Mouse (Mus musculus) hindbrain, postnatal 0 days (tissue): Measurements from ENCODE around the gene Adam11. TPM values are rescaled to one million over a fixed set of nuclear protein-coding genes. Genes with fewer than 3 reads are reported as not detected.

ENCODE experiments used
- ATAC-seq: fragments of 200-750 bp; cut with Nextera tagmentation; 2 replicates; pipeline ENCODE4 v1.8.0; 2017; ENCODE audit warnings: mild to moderate bottlenecking, moderate TSS enrichment, moderate library complexity
- DNase-seq: peaks from one replicate; pipeline ENCODE4 v3.0.0-alpha.2; 2015; ENCODE audit warnings: low spot score
- H3K27ac ChIP-seq: fragments of 300-500 bp; sonication (generic); 2 replicates; pipeline ENCODE4 v1.5.1; 2014; ENCODE audit warnings: mild to moderate bottlenecking
- H3K27me3 ChIP-seq: fragments of 300-500 bp; sonication (generic); 2 replicates; pipeline ENCODE4 v1.6.1; 2014; ENCODE audit warnings: low read length, mixed read lengths; ENCODE audit not compliant: insufficient read depth
- H3K36me3 ChIP-seq: fragments of 300-500 bp; sonication (generic); 2 replicates; pipeline ENCODE4 v1.6.1; 2014; ENCODE audit warnings: low read length, mixed read lengths; ENCODE audit not compliant: insufficient read depth
- H3K4me1 ChIP-seq: fragments of 300-500 bp; sonication (generic); 2 replicates; pipeline ENCODE4 v1.6.1; 2014; ENCODE audit warnings: antibody characterized with exemption, low read length, mixed read lengths; ENCODE audit not compliant: insufficient read depth
- H3K4me2 ChIP-seq: fragments of 300-500 bp; sonication (generic); 2 replicates; pipeline ENCODE4 v1.6.1; 2014; ENCODE audit warnings: low read depth, mild to moderate bottlenecking, low read length, moderate library complexity, mixed read lengths
- H3K4me3 ChIP-seq: fragments of 300-500 bp; sonication (generic); 2 replicates; pipeline ENCODE4 v1.5.1; 2014; ENCODE audit warnings: low read length
- H3K9ac ChIP-seq: fragments of 300-500 bp; sonication (generic); replicated peaks from 2 replicates; pipeline ENCODE4 v1.6.1; 2014; ENCODE audit warnings: mild to moderate bottlenecking, low read length, moderate library complexity, mixed read lengths
- H3K9me3 ChIP-seq: fragments of 300-500 bp; sonication (generic); 2 replicates; pipeline ENCODE4 v1.6.1; 2016; ENCODE audit warnings: low read length, mixed read lengths
- CTCF ChIP-seq: IDR thresholded peaks from 2 replicates; pipeline ENCODE4 v1.5.1; 2016; ENCODE audit warnings: antibody characterized with exemption, control low read depth, low read depth
- WGBS: fragments of 180-500 bp; shearing (Covaris S2); extraction: QIAGEN DNeasy Blood & Tissue Kit; methylation state at CpG from one replicate; pipeline ENCODE4 v1.1.7; 2014; 5-methylcytosine and 5-hydroxymethylcytosine counted together
- polyA plus RNA-seq: library from polyadenylated mRNA; unstranded; fragments of >200 nt; fragmentation: Nextera tagmentation; extraction: Ambion mirVana; gene quantifications from 2 replicates; pipeline ENCODE4 v1.2.1, GENCODE M21; 2015
- total RNA-seq: library from RNA; depleted of rRNA; stranded (reverse); fragments of >200 nt; gene quantifications from 2 replicates; pipeline ENCODE4 v1.2.3, GENCODE M21; 2014; rRNA removed

The Adam11 gene
- total and polyA plus RNA-seq, 2 experiments from 2014 or later = 17.8 to 33.1 TPM

- Histone ChIP-seq H3K27me3 (no peaks in the 10 kb centered on the region), H3K27ac (no peak overlapping the region), H3K4me3 (no peak overlapping the region), H3K4me1 (peaks cover 6% of the 10 kb centered on the region; the same call in 1 of the 2 replicates), H3K36me3 (no peaks in the 10 kb centered on the region), H3K9me3 (no peaks in the 10 kb centered on the region), H3K9ac (no peak overlapping the region), H3K4me2 (no peak overlapping the region)
- WGBS = 12% methylated on average over 3 of the region's 3 CpGs
- no peak for TF ChIP-seq CTCF
- DNase-seq = no peak
- no peak for ATAC-seq
Observed at GRCm38 (mm10) chr11:102820432-102820831, 59.2 kb downstream of the Adam11 start.

GRCm38 (mm10) chr11:102821231-102821630, 60.0 kb downstream of the Adam11 start:
- DNase-seq = no peak
- ATAC-seq = no peak
- Histone ChIP-seq H3K4me3 (no peak overlapping the region), H3K9ac (no peak overlapping the region), H3K27ac (no peak overlapping the region), H3K36me3 (no peaks in the 10 kb centered on the region), H3K27me3 (no peaks in the 10 kb centered on the region), H3K4me1 (peaks cover 6% of the 10 kb centered on the region; the same call in 1 of the 2 replicates), H3K4me2 (no peak overlapping the region), H3K9me3 (no peaks in the 10 kb centered on the region)
- 55% methylated on average over 6 of the region's 6 CpGs for WGBS
- no peak for TF ChIP-seq CTCF

GRCm38 (mm10) chr11:102826476-102826875, 65.2 kb downstream of the Adam11 start:
- no peak for TF ChIP-seq CTCF
- H3K4me1 ChIP-seq = no peaks in the 10 kb centered on the region
- no peaks in the 10 kb centered on the region for H3K9me3 ChIP-seq
- H3K36me3 ChIP-seq = no peaks in the 10 kb centered on the region
- H3K27ac ChIP-seq = no peak overlapping the region
- DNase-seq = no peak
- no peak for ATAC-seq
- no peaks in the 10 kb centered on the region for H3K27me3 ChIP-seq
- no peak overlapping the region for H3K9ac ChIP-seq
- H3K4me3 ChIP-seq = no peak overlapping the region
- WGBS = 70% methylated on average over 2 of the region's 2 CpGs
- H3K4me2 ChIP-seq = no peak overlapping the region

- no peaks in the 10 kb centered on the region for H3K4me1 ChIP-seq
Observed at GRCm38 (mm10) chr11:102827097-102827496, 65.9 kb downstream of the Adam11 start.

More at GRCm38 (mm10) chr11:102827097-102827496, 65.9 kb downstream of the Adam11 start:
- no peaks in the 10 kb centered on the region for H3K9me3 ChIP-seq
- no peak for TF ChIP-seq CTCF
- no peak overlapping the region for H3K9ac ChIP-seq
- DNase-seq (no peak), ATAC-seq (no peak)
- no peaks in the 10 kb centered on the region for H3K27me3 ChIP-seq
- H3K4me3 ChIP-seq = no peak overlapping the region
- WGBS = 52% methylated on average over 4 of the region's 4 CpGs
- no peak overlapping the region for H3K27ac ChIP-seq
- no peak overlapping the region for H3K4me2 ChIP-seq
- H3K36me3 ChIP-seq = no peaks in the 10 kb centered on the region

Other genes with a start within 250 kb of the Adam11 start
- 21.0 and 21.3 TPM in 2 replicates for gene Gpatch8, start 205.0 kb upstream of the Adam11 start, total RNA-seq
- 48.9 and 50.6 TPM in 2 replicates for gene Gpatch8, start 205.0 kb upstream of the Adam11 start, polyA plus RNA-seq
- 2.0 TPM in 1 of 2 replicates, not detected in the other for gene Gm11627, start 182.0 kb upstream of the Adam11 start, total RNA-seq
- 5.2 TPM in 2 replicates for gene Gm11627, start 182.0 kb upstream of the Adam11 start, polyA plus RNA-seq
- 31.7 and 34.5 TPM in 2 replicates for gene Fzd2, start 157.0 kb upstream of the Adam11 start, total RNA-seq
- 6.0 and 6.5 TPM in 2 replicates for gene Fzd2, start 157.0 kb upstream of the Adam11 start, polyA plus RNA-seq
- gene Meioc, start 97.7 kb upstream of the Adam11 start, total RNA-seq = 0.65 TPM in 1 of 2 replicates, not detected in the other
- 0.24 and 0.32 TPM in 2 replicates for gene Meioc, start 97.7 kb upstream of the Adam11 start, polyA plus RNA-seq
- 16.6 and 22.5 TPM in 2 replicates for gene Ccdc43, start 63.7 kb upstream of the Adam11 start, total RNA-seq
- 28.1 and 30.7 TPM in 2 replicates for gene Ccdc43, start 63.7 kb upstream of the Adam11 start, polyA plus RNA-seq
- gene Gjc1, start 58.3 kb downstream of the Adam11 start, total RNA-seq = 13.2 and 18.0 TPM in 2 replicates
- gene Gjc1, start 58.3 kb downstream of the Adam11 start, polyA plus RNA-seq = 21.3 and 24.1 TPM in 2 replicates
- gene Higd1b, start 74.4 kb downstream of the Adam11 start, total RNA-seq = 12.4 and 15.8 TPM in 2 replicates
- gene Higd1b, start 74.4 kb downstream of the Adam11 start, polyA plus RNA-seq = 14.5 and 15.0 TPM in 2 replicates
- gene Eftud2, start 119.5 kb downstream of the Adam11 start, total RNA-seq = 63.8 and 70.8 TPM in 2 replicates
- gene Eftud2, start 119.5 kb downstream of the Adam11 start, polyA plus RNA-seq = 104 and 106 TPM in 2 replicates
- 0.25 and 0.31 TPM in 2 replicates for gene Ccdc103, start 119.8 kb downstream of the Adam11 start, total RNA-seq
- gene Ccdc103, start 119.8 kb downstream of the Adam11 start, polyA plus RNA-seq = 2.2 and 2.4 TPM in 2 replicates
- not detected in 2 replicates for gene Fam187a, start 123.7 kb downstream of the Adam11 start, total RNA-seq
- not detected in 2 replicates for gene Fam187a, start 123.7 kb downstream of the Adam11 start, polyA plus RNA-seq
- gene Gfap, start 139.5 kb downstream of the Adam11 start, total RNA-seq = 79.1 and 105 TPM in 2 replicates
- gene Gfap, start 139.5 kb downstream of the Adam11 start, polyA plus RNA-seq = 74.4 and 89.2 TPM in 2 replicates
- 9.2 and 11.7 TPM in 2 replicates for gene Kif18b, start 163.7 kb downstream of the Adam11 start, total RNA-seq
- gene Kif18b, start 163.7 kb downstream of the Adam11 start, polyA plus RNA-seq = 1.9 and 2.1 TPM in 2 replicates
- gene C1ql1, start 185.2 kb downstream of the Adam11 start, total RNA-seq = 61.0 and 65.6 TPM in 2 replicates
- 16.9 and 18.9 TPM in 2 replicates for gene C1ql1, start 185.2 kb downstream of the Adam11 start, polyA plus RNA-seq